Mouse (Mus musculus): ENCODE measurements around the gene 1110065P20Rik.

1110065P20Rik gene

GRCm38 (mm10) chr4:124843493-124843892 lies 7.5 kb downstream of the 1110065P20Rik start:
- no peak for DNase-seq (ENCODE audit: low spot score in 2 of 2)

- no peak for DNase-seq (ENCODE audit: low spot score in 2 of 2)
Measured at GRCm38 (mm10) chr4:124840998-124841397, 10.0 kb downstream of the 1110065P20Rik start.

DNA sequence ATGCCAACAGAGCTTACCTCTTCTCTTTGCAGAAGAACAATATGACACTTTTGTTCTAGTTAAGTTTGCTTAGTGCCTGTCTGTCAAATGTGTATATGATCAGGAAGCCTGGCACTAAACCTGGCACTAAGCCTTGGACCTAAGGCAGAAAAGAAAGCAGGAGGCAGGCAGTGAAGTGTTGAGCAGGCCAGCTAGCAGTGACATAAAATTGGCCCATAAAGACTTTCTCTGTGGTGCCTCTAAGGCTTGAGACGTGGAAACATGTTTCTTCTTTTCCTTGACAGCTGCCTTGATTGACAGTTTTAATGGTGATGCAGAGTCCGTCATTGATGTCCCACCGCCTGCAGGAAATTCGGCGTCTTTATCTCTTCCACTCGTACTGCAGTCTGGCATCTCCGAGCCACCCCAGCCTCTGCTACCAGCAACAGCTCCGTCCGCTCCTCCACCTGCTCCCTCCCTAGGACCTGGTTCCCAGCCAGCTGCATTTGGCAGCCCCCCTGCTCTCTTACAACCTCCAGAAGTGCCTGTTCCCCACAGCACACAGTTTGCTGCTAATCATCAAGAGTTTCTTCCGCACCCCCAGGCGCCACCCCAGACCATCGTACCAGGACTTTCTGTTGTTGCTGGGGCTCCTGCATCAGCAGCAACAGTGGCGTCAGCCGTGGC lies 12.8 kb downstream of the 1110065P20Rik start:
- no peak for DNase-seq (ENCODE audit: low spot score in 2 of 2)

DNA sequence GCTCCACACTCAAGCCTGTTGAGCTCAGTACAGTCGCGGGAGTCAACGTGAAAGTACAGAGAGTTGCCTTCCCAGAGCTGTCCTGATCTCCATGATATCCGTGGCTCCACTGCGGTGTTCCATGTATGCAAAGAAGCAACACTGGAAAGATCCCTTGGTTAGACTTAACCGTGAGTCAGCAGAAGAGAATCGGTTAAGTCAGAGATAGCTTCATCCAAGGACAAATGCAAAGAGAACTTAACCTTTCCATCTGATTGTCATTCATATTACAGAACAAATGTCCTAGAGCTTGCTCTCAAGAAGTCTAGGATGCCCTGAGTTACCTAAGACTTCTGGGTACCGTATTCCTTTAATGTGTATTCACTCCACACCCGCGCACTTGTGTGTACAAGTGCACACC lies 18.2 kb downstream of the 1110065P20Rik start:
- DNase-seq (ENCODE audit: low spot score in 2 of 2): no peak

DNA sequence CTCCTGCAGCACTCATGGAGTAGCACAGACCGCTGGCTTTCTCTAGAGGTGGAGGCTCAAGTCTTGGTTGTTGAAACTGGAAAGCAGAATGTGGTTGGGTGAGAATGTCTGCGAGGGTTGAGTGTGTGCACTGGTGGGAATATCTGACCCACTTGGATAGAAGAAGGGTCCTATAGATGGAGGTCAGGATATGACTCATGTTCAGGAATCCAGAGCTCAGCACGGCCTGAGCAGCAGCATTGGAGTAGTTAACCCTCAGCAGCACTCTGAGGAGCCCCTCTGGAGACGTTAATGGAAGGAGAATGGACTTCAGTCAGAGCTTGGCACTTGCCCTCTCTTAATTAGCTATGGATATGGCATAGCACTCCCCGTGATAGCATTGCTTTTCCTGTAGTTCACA lies 21.3 kb downstream of the 1110065P20Rik start:
- no peak for DNase-seq (ENCODE audit: low spot score in 2 of 2)

DNA sequence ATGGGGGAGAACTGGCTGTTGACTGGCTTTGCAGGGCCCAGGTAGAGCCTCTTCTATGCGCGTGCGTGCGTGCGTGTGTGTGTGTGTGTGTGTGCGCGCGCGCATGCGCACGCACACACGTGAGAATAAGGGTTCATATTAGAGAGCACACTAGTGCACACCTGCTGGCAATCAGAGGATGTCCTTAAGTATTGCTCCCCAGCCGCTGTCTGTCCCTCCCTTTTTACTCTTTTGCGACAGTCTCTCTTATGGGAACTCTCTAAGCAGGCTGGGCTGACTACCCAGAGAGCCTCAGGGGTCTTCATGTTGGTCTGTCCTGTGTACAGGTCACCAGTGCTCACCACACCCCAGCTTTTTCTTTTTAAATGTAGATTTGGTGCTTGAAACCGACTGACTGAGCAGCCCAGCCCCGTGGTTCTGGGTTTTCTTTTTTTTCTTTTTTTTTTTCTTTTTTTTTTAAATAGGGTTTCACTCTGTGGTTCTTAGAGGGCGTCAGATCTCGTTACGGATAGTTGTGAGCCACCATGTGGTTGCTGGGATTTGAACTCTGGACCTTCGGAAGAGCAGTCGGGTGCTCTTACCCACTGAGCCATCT lies 25.5 kb downstream of the 1110065P20Rik start:
- no peak for DNase-seq (ENCODE audit: low spot score in 2 of 2)

- no peak for DNase-seq (ENCODE audit: low spot score in 2 of 2)
Measured at GRCm38 (mm10) chr4:124824967-124825366, 26.0 kb downstream of the 1110065P20Rik start.

- DNase-seq (ENCODE audit: low spot score in 2 of 2): no peak
Measured at GRCm38 (mm10) chr4:124818832-124819231, 32.2 kb downstream of the 1110065P20Rik start.

DNA sequence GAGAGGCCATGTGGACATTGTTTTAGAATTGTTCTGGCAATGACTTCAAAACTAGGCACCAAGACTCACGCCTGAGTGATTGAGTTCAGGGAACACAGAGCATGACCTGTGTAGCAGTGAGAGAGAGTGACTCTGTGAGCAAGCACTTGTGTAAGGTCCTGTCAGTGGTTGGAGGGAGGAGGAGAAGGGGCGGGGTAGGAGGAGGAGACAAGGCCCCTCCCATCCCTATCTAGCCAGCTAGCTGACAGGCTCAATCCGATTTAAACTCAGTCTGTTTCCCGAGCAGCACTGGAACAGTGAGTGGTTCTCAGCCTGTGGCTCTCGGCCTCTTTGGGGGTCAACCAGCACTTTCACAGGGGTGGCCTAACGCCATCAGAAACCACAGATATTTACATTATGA lies 33.2 kb downstream of the 1110065P20Rik start:
- no peak for DNase-seq (ENCODE audit: low spot score in 2 of 2)

- no peak for DNase-seq (ENCODE audit: low spot score in 2 of 2)
Measured at GRCm38 (mm10) chr4:124815901-124816300, 35.1 kb downstream of the 1110065P20Rik start.

DNA sequence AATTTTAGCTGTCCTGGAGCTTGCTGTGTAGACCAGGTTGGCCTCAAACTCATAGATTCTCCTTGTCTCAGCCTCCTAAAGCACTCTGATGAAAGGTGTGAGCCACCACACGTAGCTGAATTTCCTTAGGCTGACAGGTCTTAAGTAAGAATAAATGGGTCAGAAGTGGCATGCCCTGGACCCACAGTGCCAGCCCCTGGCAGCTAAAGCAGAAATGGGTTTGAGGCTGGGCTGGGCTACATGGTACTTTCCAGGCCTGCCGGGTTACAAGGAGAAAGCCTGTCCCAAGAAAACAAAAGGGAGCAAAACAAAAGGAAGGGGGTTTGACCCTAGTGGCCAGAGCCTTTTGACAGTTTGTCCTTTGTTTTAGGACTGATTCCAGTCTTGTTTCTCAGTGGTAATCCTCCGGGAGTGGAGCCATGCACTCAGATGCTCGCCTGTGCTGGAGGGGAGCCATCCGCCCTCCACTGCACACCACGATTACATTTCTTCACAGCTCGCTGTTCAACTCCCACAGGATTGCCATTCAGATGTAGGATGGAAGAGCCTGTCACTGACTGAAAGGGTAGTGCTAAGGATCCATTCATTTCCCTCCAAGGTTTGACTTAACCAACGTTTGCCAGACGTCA lies 39.5 kb downstream of the 1110065P20Rik start:
- peak; percentile 32 to 78 for DNase-seq (ENCODE audit: low spot score in 2 of 2)

GRCm38 (mm10) chr4:124810056-124810455 lies 40.9 kb downstream of the 1110065P20Rik start:
- no peak for DNase-seq (ENCODE audit: low spot score in 2 of 2)

DNA sequence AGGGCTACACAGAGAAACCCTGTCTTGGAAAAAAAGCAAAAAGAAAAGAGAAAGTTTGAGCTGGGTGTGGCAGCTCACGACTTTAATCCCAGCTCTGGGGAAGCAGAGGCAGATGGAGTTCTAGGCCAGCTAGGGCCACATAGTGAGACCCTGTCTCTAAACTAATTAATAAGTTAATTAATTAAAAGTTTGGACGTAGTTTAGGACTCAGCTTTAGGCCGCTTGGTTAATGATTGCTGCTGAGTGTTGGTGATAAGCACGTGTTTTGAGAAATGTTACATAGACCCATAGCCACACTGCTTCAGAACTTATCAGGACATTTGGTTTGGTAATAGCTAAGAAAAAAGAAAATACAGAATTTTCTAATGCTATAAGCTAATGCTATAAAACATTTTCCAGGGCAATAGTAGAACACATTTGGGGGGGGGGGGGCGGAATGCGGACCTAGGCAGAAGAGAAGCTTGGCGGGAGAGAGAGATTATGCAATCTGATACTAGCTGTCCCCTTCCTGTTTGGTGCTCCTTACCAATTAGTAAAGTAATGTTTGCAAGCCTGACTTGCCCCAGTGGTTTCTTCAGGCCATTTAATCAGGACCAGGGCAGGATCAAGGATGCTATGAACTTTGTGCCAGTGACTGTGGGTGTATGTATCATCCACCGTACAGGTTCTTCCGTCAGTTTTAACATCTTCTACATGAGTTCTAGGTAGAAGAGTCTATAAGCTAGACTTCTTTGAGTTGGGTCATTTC lies 41.7 kb downstream of the 1110065P20Rik start:
- no peak for DNase-seq (ENCODE audit: low spot score in 2 of 2)

DNA sequence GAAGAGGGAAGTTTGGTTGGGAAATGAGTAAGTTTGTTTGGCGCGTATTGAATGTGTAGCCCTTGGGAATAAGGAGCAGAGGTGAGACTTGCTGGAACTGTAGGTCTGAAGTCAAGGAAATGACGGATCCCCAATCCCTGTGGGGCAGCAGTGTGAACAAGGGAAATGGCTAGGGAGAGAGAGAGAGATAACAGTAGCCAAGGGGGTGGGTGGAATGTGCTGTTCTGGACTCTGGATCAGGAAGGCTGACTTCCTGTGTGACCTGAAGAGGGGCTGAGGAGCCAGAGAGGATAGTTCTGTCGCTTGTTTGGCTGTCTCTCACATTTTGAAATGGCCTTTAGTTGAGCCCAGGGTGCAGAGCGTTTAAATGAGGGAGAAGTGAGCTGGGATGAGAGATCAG lies 42.5 kb downstream of the 1110065P20Rik start:
- no peak for DNase-seq (ENCODE audit: low spot score in 2 of 2)

DNA sequence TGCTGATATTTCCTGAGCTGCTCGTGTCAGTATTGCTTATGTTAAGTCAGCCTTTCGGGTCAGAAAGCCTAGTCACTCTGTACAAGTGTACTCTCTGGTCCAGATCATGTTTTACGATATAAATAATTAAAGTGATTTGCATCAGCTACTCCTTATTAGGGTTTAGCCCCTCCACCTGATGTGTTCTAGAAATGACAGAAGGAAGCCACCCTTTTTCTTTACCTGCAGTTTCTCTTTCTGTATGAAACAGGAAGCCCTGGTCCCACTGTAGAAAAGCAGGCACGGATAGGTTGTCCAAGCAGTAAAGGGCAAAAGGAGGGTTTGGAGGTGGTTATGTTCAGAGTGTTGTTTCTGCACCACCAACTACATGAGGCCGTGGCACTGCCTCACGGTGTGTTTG lies 47.6 kb downstream of the 1110065P20Rik start:
- DNase-seq (ENCODE audit: low spot score in 2 of 2): no peak

DNA sequence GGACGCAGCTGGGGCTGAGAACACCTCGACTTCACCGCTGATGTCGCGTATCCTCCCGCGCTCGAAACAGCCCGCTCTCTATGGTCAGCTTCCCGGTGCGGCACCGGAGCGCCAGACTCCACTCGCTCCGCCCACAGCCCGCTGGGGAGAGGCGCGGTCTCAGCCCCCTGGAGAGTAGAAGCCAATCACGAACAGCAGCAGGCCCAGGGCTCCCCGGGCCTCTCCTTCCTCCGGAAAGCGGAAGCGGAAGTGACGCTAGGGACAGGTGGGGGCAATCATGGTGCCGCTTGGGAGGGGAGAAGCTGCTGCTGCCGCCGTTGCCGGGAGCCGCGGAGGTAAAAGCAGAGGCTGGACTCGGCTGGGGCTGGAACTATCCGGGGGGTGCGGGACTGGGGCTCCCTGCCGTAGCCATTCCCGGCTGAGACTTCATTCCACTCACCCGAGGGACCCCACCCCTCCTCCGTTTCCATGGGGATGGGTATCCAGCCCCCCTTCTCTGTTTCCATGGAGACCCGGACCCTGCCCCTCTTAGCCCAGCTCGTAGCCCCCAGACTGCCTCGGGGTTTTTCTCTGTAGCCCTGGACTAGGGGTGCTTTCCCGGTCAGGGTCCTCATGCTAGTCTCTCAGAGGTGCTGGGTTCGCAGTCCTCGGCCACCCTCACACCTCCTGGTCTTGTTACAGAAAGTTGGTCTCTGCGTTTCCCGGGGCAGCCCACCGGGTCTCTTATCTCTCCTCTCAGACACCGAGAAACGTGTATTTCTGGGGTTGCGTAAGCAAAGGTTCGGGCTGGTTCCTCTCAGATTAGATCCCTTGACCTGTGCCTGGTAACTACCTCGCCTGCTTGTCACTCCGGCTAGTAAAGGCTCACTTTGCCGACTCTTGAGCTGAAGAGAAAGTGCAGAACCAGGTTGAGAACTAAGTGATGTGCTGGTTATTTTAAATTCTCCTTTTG lies 48.4 kb downstream of the 1110065P20Rik start:
- DNase-seq (ENCODE audit: low spot score in 2 of 2): peak; percentile 88 to 95

DNA sequence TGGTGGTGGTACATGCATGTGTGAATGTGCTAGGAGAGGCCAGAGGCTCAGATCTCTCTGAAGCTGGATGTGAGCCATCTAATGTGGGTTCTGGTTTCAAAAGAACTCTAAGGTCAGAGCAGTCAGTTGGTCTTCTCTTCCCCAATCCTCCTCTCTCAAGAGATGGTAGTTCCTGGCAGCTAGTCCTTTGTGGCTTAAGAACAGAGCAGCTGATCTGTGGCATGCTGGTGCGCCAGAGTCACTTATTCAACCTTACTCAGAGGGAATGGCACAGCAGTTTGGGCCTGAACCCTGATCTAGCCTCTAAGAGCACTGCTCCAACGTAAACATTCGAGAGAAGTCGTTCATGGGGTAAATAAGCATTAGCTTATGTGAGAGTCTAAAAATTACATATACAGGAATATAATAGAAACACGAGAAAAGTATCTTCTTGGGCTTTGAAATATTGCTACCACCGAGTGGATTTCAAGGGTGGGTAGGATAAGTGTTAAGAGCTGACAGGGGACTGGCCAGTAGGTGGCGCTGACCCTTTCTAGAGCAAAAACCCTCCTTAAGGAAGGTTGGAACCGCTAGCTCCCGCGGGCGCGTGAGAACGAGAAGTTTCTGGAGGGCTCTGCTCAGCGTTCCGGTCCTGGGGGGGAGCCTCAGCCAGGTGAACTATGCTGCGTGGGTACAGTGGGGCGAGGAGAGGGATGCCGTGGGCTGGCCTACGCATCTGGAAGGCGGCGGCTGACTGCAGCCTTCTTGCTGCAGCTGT lies 49.3 kb downstream of the 1110065P20Rik start, which contains the start of gene Mtf1:
Gene Mtf1, plus strand, starts transcription at position 553 of the 757 bp plus-strand sequence.
- peak; percentile 46 to 91 for DNase-seq (ENCODE audit: low spot score in 2 of 2)

Data from left cerebral cortex, adult 9 months (tissue).